Mouse (Mus musculus): ENCODE data around the gene Spsb2.
"Not testable (repeated sequence)": the region's sequence is repeated elsewhere in the genome, so short reads cannot be mapped to it uniquely, and the experiment has no call there.

Gene Spsb2

DNA sequence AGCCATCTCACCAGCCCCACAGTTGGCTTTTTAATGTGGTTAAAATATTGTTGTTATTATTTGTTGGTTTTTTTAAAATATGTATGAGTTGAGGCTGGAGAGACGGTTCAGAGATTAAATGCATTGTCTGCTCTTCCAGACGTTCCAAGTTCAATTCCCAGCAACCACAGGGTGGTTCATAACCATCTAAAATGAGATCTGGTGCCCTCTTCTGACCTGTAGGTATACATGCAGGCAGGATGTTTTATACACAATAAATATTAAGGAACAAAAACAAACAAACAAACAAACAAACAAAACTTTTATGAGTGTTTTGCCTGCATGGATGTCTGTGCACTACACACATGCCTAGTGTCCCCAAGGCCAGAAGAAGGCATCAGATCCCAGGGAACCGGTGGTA lies 5.4 kb upstream of the Spsb2 start:
- DNase-seq, result no peak

GRCm38 (mm10) chr6:124803691-124804090 lies 4.8 kb upstream of the Spsb2 start:
- not testable (repeated sequence) for DNase-seq

- DNase-seq, result no peak
Observed at GRCm38 (mm10) chr6:124804341-124804740, 4.1 kb upstream of the Spsb2 start.

DNA sequence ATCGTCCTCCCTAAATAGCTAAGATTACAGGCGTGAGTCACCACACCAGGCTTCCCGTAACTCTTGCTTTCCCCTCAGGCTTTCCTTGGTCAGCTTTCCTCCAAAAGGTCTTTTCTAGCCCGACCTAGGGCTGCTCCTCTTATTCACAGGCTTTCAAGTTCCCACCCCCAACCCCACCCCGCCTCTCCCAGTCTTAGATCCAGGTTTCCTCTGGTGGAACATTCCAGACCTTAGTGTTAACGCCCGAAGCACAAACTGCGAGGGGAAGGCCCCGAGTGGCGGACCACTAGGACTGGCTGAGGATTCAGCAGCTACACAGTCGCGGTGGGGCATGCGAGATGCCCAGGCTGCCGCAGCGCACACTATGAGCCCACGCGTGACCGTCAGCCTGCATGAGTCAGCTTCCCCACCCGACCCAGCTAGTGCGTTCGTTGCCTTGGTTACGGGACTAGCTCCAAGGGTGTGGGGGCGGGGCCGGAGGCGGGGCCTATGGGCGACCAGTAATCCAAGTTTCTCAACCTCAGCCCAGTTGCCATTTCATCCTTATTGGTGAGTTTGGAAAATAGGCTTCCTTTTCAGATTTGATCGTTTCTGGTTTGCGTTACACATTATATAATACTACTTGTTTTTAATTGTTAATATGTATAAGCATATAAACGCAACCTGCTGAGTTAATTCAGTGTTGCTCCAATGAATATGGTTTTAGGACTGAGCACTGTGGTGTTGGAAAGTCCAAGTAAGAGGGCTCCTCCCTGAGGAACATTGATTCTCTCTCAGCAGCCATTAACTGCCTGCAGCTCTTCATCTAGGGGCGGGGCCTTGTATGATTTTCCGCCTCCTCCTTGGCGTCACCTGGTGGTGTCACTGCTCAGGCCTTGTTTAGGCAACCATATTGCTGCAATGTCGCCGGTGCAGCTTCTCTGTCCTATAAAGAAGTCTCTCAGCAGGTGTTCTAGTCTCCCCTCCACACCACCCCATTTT lies 2.8 kb upstream of the Spsb2 start:
- peak; percentile 89 for DNase-seq

DNA sequence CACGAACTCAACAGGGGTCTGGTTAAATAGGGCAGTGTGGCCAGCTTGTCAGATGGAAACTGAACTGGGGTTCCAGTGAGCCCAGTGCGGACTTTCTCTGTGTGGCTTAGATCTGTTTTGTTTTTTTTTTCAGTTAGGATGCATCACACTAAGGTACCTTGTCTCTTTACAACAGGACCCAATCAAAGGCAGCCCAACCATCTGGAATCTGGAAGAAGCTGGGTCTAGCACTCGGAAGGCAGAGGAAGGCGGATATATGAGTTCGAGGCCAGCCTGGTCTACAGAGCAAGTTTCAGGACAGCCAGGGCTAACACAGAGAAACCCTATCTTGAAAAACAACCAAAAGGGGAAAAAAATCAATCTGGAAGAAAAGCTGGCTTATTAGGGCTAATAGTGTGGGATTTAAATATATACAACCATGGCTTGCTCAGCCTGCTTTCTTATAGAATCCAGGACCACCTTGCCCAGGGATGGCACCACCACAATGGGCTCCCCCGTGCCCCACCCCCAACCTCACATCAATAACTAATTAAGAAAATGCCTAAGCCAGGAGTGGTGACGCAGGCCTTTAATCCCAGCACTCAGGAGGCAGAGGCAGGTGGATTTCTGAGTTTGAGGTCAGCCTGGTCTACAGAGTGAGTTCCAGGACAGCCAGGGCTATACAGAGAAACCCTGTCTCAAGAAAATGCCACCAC lies 1.9 kb upstream of the Spsb2 start:
- DNase-seq, result peak; percentile 26

GRCm38 (mm10) chr6:124807366-124807765 lies 1.1 kb upstream of the Spsb2 start:
- DNase-seq, result peak; percentile 6

DNA sequence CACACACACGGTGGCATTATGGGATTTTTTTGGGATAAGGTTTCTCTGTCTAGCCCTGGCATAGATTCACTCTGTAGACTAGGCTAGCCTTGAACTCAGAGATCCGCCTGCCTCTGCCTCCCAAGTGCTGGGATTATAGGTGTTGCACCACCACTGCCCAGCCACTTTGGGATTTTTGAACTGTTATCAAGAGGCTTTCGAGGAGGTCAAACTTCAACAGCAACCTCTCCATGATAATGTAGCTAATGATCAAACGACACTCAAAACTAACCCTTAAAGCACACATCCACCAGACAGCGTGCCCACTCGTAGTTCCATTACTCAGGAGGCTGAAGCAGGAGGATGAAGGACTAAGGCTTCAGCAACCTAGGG lies 489 bp upstream of the Spsb2 start:
- no peak for DNase-seq

DNA sequence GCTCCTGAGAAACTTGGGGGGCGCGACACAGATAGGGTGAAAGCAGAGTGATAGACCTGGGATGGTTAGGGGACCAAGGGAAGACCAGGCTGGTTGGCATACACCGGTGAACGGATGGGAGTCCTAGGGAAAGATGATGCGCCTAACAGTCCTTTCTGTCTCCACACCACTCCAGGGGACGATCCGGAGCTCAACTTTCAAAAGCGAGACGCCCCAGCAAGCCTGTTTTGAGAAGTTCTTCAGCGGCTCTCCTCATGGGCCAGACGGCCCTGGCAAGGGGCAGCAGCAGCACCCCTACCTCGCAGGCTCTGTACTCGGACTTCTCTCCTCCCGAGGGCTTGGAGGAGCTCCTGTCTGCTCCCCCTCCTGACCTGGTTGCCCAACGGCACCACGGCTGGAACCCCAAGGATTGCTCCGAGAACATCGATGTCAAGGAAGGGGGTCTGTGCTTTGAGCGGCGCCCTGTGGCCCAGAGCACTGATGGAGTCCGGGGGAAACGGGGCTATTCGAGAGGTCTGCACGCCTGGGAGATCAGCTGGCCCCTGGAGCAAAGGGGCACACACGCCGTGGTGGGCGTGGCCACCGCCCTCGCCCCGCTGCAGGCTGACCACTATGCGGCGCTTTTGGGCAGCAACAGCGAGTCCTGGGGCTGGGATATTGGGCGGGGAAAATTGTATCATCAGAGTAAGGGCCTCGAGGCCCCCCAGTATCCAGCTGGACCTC lies 752 bp downstream of the Spsb2 start:
- DNase-seq, result peak; percentile 83

DNA sequence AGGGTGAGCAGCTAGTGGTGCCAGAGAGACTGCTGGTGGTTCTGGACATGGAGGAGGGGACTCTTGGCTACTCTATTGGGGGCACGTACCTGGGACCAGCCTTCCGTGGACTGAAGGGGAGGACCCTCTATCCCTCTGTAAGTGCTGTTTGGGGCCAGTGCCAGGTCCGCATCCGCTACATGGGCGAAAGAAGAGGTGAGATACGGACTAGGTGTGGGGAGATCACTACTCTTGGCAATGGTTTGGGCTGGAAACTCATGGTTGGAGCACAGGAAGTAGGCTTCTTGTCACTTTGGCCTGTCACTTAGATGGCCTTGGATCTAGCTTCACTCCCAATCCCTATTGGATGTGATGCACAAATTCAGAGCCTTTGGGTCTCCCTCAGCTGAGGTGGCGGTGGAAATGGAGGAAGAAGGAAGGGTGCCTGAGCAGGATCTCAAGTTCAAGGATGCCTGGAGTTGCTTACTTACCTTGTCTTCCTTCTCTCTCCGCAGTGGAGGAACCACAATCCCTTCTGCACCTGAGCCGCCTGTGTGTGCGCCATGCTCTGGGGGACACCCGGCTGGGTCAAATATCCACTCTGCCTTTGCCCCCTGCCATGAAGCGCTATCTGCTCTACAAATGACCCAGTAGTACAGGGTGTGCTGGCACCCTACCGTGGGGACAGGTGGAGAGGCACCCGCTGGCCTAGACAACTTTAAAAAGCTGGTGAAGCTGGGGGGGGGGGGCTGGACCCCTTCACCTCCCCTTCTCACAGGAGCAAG lies 1.5 kb downstream of the Spsb2 start:
- peak; percentile 36 for DNase-seq

- DNase-seq, result peak; percentile 28
Observed at GRCm38 (mm10) chr6:124810566-124811402, 2.3 kb downstream of the Spsb2 start.

GRCm38 (mm10) chr6:124811403-124811665 lies 2.9 kb downstream of the Spsb2 start:
- DNase-seq, result no peak

DNA sequence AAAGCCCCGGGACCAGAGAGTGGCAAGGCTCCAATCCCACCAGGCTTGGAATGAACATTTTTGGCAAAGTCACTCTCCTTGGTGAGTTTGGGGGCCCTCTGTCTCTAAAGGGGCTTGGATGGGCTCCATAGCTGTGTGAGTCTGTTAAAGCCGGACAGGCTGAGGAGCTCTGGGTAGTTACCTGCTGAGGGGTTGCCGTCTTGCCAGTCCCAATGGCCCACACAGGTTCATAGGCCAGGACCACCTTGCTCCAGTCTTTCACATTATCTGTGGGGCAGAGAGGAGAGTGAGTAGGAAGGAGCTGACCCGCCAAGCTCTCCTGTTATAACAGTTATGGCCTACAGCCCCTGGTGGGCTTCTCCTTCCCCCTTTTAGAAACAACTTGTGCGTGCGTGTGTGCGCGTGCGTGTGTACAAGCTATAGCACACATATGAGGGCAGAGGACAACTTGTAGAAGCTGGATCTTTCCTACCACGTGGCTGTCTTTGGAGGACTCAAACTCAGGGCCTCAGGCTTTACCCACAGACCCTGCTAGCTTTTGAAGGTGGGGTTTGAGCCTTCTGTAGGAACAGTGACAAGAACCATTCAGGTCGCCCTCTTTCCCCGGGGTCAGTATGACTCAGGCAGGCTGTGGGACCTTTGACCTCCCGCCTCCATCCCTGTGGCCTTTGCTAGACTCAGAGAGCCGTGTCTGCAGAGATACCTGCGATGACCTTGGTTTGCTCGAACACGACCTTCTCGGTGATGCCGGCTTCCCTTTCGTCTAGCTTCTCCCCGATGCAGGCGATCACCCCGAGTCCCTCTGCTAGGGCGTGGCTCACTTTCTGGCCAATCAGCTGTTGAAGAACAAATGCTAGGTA lies 3.5 kb downstream of the Spsb2 start:
- DNase-seq, result peak; percentile 36

DNA sequence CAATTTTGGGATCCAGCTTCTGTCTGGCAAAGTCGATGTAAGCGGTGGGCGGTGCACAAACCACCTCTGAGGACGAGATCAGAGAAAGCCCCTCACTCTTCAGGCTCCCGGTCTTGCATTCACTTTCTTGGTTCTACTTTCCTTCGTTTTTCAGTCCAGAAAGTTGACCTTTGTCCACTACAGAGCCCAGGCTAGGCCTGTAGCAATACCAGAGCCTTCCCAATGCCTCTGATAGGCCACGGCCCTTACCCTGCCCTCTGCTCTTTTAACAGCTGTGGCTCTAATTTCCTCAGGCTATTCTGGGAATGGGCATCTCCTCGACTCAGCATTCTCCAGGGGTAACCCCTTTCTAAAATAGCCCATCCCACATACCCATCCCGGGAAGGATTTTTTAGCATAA lies 4.4 kb downstream of the Spsb2 start:
- DNase-seq, result no peak

- DNase-seq, result peak; percentile 72
Observed at GRCm38 (mm10) chr6:124813496-124813895, 5.0 kb downstream of the Spsb2 start.

DNA sequence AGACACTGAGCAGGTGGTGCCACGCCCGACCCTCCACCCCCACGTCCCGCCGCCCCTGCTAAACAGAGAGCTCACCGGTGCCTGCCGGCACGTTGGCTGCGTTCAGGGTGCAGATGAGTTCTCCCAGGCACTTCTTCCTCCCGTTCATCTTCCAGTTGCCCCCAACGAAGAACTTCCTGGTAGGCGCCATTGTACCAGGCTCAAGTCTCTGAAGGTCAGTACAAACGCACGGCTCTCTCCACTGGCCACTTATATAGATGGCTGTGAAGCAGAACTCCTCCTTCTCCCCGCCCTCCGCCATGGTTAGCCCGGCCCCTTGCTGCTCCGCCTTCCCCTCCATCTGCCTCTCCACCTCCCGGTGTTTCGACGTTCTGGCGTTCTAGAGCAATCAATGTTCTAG lies 5.5 kb downstream of the Spsb2 start, which contains the start of gene Tpi1:
Tpi1 (minus strand) TSS at position 364 of the 400 bp plus-strand sequence.
- peak; percentile 91 for DNase-seq

- DNase-seq, result no peak
Observed at GRCm38 (mm10) chr6:124814448-124814847, 6.0 kb downstream of the Spsb2 start.

DNA sequence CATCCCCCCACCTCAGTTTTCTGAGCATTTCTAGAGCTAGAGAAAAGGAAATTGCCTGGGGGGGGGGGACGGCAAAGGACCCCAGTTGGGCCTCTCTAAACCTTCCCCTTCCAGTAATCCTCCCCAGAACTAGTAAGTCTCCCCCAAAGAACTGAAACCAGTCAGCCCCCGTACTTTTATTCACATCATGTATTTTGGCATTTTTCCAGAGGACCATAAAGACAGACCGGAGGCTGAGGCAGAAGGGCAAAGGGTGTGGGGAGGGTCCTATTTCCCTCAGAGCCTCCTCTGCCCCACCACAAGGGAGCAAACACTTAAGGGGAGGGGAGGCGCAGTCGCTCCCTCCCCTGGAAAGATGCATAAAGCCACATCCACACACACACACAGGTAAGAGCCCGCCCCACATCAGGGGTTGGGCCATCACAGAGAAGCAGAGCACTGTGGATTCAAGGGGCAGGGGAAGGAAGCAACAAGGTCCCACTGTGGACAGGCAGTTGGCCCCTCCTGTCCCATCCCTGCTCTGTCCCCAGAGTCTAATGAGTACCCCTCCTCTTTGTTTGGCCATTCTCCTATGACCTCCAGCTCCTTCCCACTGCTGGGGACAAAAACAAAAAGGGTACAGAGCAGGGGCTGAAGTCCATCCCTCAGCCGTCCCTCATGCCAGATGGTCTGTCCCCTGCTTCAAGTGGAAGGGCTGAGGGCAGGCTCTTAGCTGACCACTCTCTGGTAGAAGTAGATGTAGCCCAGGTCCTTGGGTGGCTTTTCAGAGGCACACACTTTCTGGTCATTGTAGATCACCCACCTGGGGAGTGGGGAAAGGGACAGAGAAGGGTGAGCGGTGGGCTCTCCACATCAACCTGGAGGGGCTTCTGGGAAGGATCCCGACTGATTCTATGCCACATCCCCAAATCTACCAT lies 6.7 kb downstream of the Spsb2 start:
- DNase-seq, result peak; percentile 27

- no peak for DNase-seq
Observed at GRCm38 (mm10) chr6:124816611-124817010, 8.2 kb downstream of the Spsb2 start.

DNA sequence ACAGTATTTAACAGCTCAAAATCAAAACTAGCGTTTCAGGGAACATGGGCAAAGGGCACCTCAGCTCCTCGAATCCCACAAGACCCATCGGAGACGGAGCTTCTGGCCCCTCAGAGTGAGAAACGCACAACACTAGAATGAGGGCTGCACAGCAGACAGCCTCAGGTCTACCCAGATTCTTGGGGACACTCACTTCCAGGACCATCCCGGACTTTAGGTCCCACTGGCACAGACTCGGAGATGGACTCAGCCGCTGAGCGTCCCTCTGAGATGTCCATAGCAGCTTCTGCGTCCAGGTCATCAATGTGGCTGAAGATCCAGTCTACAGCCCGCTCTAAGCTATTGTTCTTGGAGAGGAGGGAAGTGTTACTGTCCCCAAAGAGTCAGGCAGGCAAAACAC lies 8.7 kb downstream of the Spsb2 start:
- DNase-seq, result no peak

DNA sequence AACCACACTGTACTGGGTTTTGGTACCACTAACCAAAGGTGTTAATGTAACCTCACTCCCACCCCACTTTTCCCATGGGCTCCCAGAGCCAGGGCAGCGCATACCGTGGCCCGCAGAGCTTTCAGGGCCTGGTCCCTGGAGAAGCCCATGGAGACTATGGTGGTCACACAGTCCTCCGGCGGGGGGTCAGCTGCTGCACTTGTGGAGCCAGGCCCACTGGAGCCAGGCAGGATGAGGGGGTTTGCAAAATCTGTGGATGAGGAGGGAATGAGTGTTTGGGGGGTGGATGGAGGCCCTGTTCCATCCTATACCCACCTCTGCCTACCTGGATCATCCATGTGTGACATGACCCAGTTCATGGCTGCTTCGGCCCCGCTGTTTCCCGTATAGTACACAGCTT lies 9.1 kb downstream of the Spsb2 start:
- no peak for DNase-seq
